Mouse (Mus musculus): Measurements from ENCODE around the gene Tll2. TPM values are rescaled to one million over a fixed set of nuclear protein-coding genes. Genes with fewer than 3 reads are reported as not detected.

Gene Tll2
- 0.99 and 1.2 TPM in 2 replicates for polyA plus RNA-seq (2014; fragmentation: Nextera tagmentation; extraction: Ambion mirVana)

DNA sequence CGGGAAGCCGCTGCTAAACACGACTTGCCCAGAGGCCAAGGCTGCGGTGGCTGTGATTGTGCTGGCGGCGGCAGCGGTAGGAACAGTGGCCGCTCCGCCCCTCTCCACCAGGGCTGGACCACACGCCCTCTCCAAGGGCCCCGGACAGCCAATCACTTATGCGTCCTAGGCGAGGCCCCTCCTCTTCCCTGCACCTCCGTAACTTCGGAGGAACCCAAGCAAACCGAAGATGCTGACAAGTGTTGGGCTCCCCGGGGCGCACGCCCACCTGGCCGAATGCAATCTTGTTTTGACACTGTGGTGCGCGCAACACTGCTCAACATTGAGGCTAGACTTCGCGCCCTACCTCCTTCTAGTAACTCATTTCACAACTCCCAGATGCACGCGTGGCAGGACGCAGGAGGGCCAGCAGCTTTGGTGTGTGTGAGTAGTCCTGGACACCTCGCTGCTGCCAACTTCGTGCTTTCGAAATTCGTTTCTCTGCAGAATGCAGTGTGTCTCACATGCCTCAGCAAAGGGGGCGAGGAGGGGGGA is at the start of gene Tll2:
Tll2 (minus strand) TSS at position 25 of the 534 bp plus-strand sequence.
- Histone ChIP-seq H3K4me2 (ENCODE audit: low read depth) (peak within 1 kb of the TSS; percentile 93), H3K27me3 (ENCODE audit: control insufficient read depth, insufficient read depth, low read length) (peaks cover 11% of the 10 kb centered on the region), H3K27ac (ENCODE audit: low read depth, low read length) (no peak within 1 kb of the TSS), H3K9ac (ENCODE audit: low read length) (peak within 1 kb of the TSS; percentile 41; the same call in 1 of the 2 replicates), H3K36me3 (ENCODE audit: control insufficient read depth, insufficient read depth, low read length) (no peaks in the 10 kb centered on the region), H3K4me3 (ENCODE audit: low read depth, low read length) (peak within 1 kb of the TSS; percentile 40), H3K4me1 (ENCODE audit: control insufficient read depth, insufficient read depth, low read length) (peaks cover 5% of the 10 kb centered on the region; the same call in 1 of the 2 replicates), H3K9me3 (ENCODE audit: control insufficient read depth, low read length) (no peaks in the 10 kb centered on the region)
- under 1% methylated on average over 32 of the region's 32 CpGs for WGBS
- peak; percentile 96 for ATAC-seq (ENCODE audit: insufficient read depth, low FRiP score, low TSS enrichment)
- peak; percentile 80 for DNase-seq (ENCODE audit: low spot score)

DNA sequence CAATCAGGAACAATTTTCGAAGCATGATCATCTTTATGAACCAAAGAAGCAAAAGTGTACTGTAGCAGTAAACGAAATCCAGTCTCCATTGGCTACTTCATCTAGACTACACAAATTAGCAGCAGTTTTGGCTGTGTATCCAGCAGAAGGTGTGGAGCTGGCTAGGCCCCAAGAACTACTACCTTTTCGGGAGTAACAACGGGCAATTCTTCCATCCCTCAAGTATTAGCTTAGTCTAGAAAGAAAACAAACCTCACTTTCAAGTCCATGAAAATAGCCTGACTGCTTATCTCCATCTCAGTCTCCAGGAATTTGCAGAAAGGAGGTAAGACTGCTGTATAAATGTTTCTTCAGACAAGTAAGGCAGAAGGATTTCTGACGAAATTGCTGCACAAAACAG is 47.9 kb upstream of the Tll2 start:
- no peaks in the 10 kb centered on the region for H3K27me3 ChIP-seq (ENCODE audit: control insufficient read depth, insufficient read depth, low read length)
- DNase-seq (ENCODE audit: low spot score) (no peak), ATAC-seq (ENCODE audit: insufficient read depth, low FRiP score, low TSS enrichment) (no peak)
- WGBS = 86% methylated on average over 5 of the region's 5 CpGs
- H3K27ac ChIP-seq (ENCODE audit: low read depth, low read length) = no peak overlapping the region
- H3K36me3 ChIP-seq (ENCODE audit: control insufficient read depth, insufficient read depth, low read length) = no peaks in the 10 kb centered on the region
- H3K4me3 ChIP-seq (ENCODE audit: low read depth, low read length) = no peak overlapping the region
- H3K4me1 ChIP-seq (ENCODE audit: control insufficient read depth, insufficient read depth, low read length) = no peaks in the 10 kb centered on the region
- H3K9ac ChIP-seq (ENCODE audit: low read length) = no peak overlapping the region
- H3K4me2 ChIP-seq (ENCODE audit: low read depth) = no peak overlapping the region
- H3K9me3 ChIP-seq (ENCODE audit: control insufficient read depth, low read length) = no peaks in the 10 kb centered on the region

DNA sequence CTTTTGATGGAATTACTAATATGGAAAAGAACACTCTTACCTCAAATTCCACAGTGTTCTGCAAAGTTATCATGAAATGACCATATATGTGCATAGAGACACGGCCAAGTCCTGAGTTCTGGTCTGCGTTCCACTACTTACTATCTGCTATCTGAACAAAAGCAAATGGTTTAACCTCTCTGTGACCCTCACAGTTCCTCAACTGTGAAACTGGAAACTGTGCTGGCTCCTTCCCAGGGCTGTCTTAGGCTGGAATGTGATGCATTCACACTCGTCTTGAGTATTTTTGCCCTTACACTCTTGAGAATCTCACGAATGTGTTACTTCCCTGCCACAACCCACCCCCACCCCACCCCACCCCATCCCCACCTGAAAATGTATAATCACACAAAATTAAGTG is 42.3 kb upstream of the Tll2 start:
- Histone ChIP-seq H3K4me3 (ENCODE audit: low read depth, low read length) (no peak overlapping the region), H3K9me3 (ENCODE audit: control insufficient read depth, low read length) (no peaks in the 10 kb centered on the region), H3K4me2 (ENCODE audit: low read depth) (no peak overlapping the region), H3K27me3 (ENCODE audit: control insufficient read depth, insufficient read depth, low read length) (no peaks in the 10 kb centered on the region), H3K27ac (ENCODE audit: low read depth, low read length) (no peak overlapping the region), H3K9ac (ENCODE audit: low read length) (no peak overlapping the region), H3K4me1 (ENCODE audit: control insufficient read depth, insufficient read depth, low read length) (no peaks in the 10 kb centered on the region), H3K36me3 (ENCODE audit: control insufficient read depth, insufficient read depth, low read length) (peaks cover 5% of the 10 kb centered on the region)
- DNase-seq (ENCODE audit: low spot score) (no peak), ATAC-seq (ENCODE audit: insufficient read depth, low FRiP score, low TSS enrichment) (no peak)
- 84% methylated on average over 4 of the region's 4 CpGs for WGBS

DNA sequence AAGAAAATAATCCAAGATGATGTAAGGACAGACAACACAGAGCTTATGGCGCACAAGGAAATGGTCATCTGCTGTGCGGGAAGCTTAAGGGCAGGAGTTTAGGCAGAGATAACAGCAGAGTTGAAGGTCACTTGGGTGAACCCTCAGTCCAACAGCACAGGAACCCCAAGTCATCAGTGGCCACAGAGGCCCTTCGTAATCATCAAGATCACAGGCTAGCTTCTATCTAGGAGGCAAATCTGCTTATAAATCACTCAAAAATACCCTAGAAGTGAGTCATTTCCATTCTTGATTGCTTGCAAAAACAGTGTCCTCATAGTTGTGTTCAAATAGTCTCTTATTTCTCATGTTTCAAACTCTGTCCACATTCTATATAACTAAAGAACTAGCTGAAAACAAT is 41.6 kb upstream of the Tll2 start:
- Histone ChIP-seq H3K4me3 (ENCODE audit: low read depth, low read length) (no peak overlapping the region), H3K4me2 (ENCODE audit: low read depth) (no peak overlapping the region), H3K27me3 (ENCODE audit: control insufficient read depth, insufficient read depth, low read length) (no peaks in the 10 kb centered on the region), H3K9me3 (ENCODE audit: control insufficient read depth, low read length) (no peaks in the 10 kb centered on the region), H3K27ac (ENCODE audit: low read depth, low read length) (no peak overlapping the region), H3K4me1 (ENCODE audit: control insufficient read depth, insufficient read depth, low read length) (no peaks in the 10 kb centered on the region), H3K9ac (ENCODE audit: low read length) (no peak overlapping the region), H3K36me3 (ENCODE audit: control insufficient read depth, insufficient read depth, low read length) (peaks cover 5% of the 10 kb centered on the region)
- no peak for DNase-seq (ENCODE audit: low spot score)
- no peak for ATAC-seq (ENCODE audit: insufficient read depth, low FRiP score, low TSS enrichment)
- WGBS = 92% methylated on average over 3 of the region's 3 CpGs

DNA sequence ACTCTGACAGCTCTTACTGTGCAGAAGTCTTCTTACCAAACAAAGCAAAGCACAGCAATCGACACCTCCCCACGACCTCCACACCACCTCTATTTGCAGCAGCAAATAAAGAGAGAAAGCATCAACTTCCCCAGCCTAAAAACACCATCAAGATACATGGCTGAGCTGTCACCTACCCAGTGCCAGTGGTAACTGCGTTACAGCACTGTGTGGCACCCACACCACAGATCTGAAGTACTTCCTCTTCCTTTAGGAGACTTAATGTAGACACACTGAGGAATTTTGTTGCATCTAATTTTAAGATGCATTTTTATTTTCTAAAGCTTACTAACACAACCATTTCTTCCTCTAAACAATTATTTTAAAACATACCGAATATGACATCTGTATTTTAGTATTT is 39.6 kb upstream of the Tll2 start:
- DNase-seq (ENCODE audit: low spot score) (no peak), ATAC-seq (ENCODE audit: insufficient read depth, low FRiP score, low TSS enrichment) (no peak)
- Histone ChIP-seq H3K9ac (ENCODE audit: low read length) (no peak overlapping the region), H3K36me3 (ENCODE audit: control insufficient read depth, insufficient read depth, low read length) (peaks cover 11% of the 10 kb centered on the region), H3K4me2 (ENCODE audit: low read depth) (no peak overlapping the region), H3K27me3 (ENCODE audit: control insufficient read depth, insufficient read depth, low read length) (no peaks in the 10 kb centered on the region), H3K9me3 (ENCODE audit: control insufficient read depth, low read length) (no peaks in the 10 kb centered on the region), H3K4me3 (ENCODE audit: low read depth, low read length) (no peak overlapping the region), H3K27ac (ENCODE audit: low read depth, low read length) (no peak overlapping the region), H3K4me1 (ENCODE audit: control insufficient read depth, insufficient read depth, low read length) (no peaks in the 10 kb centered on the region)
- WGBS = 86% methylated on average over 4 of the region's 4 CpGs

DNA sequence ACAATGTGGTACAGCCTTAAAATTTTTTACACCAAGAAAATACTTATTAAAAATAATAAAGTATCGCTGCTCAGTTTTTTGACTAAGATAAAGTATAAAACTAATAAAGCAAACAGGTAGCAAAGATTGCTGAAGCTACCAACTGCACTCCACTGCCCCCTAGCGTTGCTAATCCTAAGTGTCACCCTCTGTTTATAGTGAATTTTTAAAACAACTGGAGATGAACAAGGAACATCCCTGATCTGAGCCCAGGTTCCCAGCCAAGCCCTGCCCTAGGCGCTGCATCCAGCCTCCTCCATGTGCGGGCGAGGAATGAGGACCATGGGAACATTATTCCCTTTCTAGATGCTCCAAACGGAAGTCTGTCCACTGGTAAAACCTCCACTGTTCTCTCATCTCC is 37.9 kb upstream of the Tll2 start:
- no peaks in the 10 kb centered on the region for H3K27me3 ChIP-seq (ENCODE audit: control insufficient read depth, insufficient read depth, low read length)
- no peak overlapping the region for H3K4me3 ChIP-seq (ENCODE audit: low read depth, low read length)
- H3K27ac ChIP-seq (ENCODE audit: low read depth, low read length) = no peak overlapping the region
- peaks cover 13% of the 10 kb centered on the region for H3K36me3 ChIP-seq (ENCODE audit: control insufficient read depth, insufficient read depth, low read length)
- H3K9me3 ChIP-seq (ENCODE audit: control insufficient read depth, low read length) = no peaks in the 10 kb centered on the region
- ATAC-seq (ENCODE audit: insufficient read depth, low FRiP score, low TSS enrichment) (no peak), DNase-seq (ENCODE audit: low spot score) (peak; percentile 38)
- H3K4me2 ChIP-seq (ENCODE audit: low read depth) = no peak overlapping the region
- 70% methylated on average over 6 of the region's 6 CpGs for WGBS
- H3K9ac ChIP-seq (ENCODE audit: low read length) = no peak overlapping the region
- H3K4me1 ChIP-seq (ENCODE audit: control insufficient read depth, insufficient read depth, low read length) = no peaks in the 10 kb centered on the region

DNA sequence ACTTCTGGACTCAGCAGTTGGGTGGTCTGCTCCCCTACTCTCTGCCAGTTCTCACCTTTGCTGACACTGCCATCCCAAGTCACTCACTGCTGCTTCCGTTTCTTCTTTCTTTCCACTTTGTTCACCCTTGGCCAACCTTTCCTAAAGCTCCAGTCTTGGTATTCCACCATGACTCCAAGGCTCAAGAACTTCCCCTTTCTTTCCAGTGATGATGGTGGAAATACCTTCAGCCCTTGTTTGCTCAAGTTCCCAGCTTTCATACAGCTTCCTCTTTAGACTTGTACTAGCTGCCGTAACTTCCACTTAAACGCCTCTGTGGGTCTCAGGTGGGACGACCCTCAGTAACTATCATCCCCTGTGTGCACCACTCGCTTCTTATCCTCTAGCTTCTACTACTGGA is 35.4 kb upstream of the Tll2 start:
- Histone ChIP-seq H3K4me2 (ENCODE audit: low read depth) (no peak overlapping the region), H3K36me3 (ENCODE audit: control insufficient read depth, insufficient read depth, low read length) (peaks cover 14% of the 10 kb centered on the region), H3K27ac (ENCODE audit: low read depth, low read length) (no peak overlapping the region), H3K4me1 (ENCODE audit: control insufficient read depth, insufficient read depth, low read length) (no peaks in the 10 kb centered on the region), H3K9ac (ENCODE audit: low read length) (no peak overlapping the region), H3K27me3 (ENCODE audit: control insufficient read depth, insufficient read depth, low read length) (no peaks in the 10 kb centered on the region), H3K4me3 (ENCODE audit: low read depth, low read length) (no peak overlapping the region), H3K9me3 (ENCODE audit: control insufficient read depth, low read length) (no peaks in the 10 kb centered on the region)
- 95% methylated on average over 5 of the region's 5 CpGs for WGBS
- DNase-seq (ENCODE audit: low spot score) (no peak), ATAC-seq (ENCODE audit: insufficient read depth, low FRiP score, low TSS enrichment) (no peak)

DNA sequence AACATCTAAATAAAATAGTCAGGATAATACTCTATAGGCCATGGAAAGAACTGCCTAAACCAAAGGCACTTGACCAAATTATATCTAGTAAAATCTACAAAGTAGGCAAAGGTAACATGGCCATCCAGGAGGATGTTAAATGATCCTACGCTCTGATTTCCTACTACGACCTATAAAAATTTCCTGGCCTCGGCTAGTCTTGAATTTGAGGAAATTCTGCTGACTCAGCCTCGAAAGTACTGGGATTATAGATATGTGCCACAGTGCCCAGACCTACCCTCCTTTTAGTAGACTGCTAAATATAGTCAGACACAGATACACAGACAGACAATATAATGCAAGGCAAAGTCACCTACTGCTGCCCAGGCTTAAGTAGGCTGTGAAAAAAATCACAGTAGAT is 27.1 kb upstream of the Tll2 start:
- no peak overlapping the region for H3K27ac ChIP-seq (ENCODE audit: low read depth, low read length)

DNA sequence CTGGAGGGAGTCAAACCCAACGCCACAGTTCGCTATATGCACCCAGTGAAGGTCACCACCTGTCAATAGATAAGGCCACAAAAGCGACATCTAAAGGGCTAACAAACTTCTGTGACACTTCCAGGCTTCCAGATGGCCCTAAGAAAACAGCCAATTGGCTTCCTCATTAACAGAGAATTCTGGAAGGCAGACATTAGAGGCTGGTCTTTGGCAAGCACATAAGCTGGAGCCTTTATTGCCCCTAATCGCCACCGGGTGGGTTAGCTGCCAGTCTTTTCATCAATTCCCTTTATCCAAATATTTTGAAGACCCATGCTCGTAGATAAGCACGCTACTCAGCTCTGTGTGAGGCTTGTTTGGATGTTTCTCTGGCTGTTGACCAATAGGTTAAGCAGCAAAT is 1.7 kb upstream of the Tll2 start:
- Histone ChIP-seq H3K9me3 (ENCODE audit: control insufficient read depth, low read length) (no peaks in the 10 kb centered on the region), H3K27ac (ENCODE audit: low read depth, low read length) (no peak overlapping the region), H3K4me2 (ENCODE audit: low read depth) (no peak overlapping the region), H3K36me3 (ENCODE audit: control insufficient read depth, insufficient read depth, low read length) (no peaks in the 10 kb centered on the region), H3K27me3 (ENCODE audit: control insufficient read depth, insufficient read depth, low read length) (peaks cover 11% of the 10 kb centered on the region), H3K4me1 (ENCODE audit: control insufficient read depth, insufficient read depth, low read length) (peaks cover 5% of the 10 kb centered on the region; the same call in 1 of the 2 replicates), H3K4me3 (ENCODE audit: low read depth, low read length) (no peak overlapping the region), H3K9ac (ENCODE audit: low read length) (no peak overlapping the region)
- no peak for DNase-seq (ENCODE audit: low spot score)
- WGBS = 41% methylated on average over 7 of the region's 7 CpGs
- ATAC-seq (ENCODE audit: insufficient read depth, low FRiP score, low TSS enrichment) = no peak

More for the DNA sequence above, 27.1 kb upstream of the Tll2 start:
- Histone ChIP-seq H3K4me1 (ENCODE audit: control insufficient read depth, insufficient read depth, low read length) (no peaks in the 10 kb centered on the region), H3K9ac (ENCODE audit: low read length) (no peak overlapping the region), H3K4me2 (ENCODE audit: low read depth) (no peak overlapping the region), H3K9me3 (ENCODE audit: control insufficient read depth, low read length) (no peaks in the 10 kb centered on the region), H3K4me3 (ENCODE audit: low read depth, low read length) (no peak overlapping the region), H3K36me3 (ENCODE audit: control insufficient read depth, insufficient read depth, low read length) (peaks cover 10% of the 10 kb centered on the region), H3K27me3 (ENCODE audit: control insufficient read depth, insufficient read depth, low read length) (no peaks in the 10 kb centered on the region)
- no peak for ATAC-seq (ENCODE audit: insufficient read depth, low FRiP score, low TSS enrichment)
- 94% methylated on average over 4 of the region's 4 CpGs for WGBS
- no peak for DNase-seq (ENCODE audit: low spot score)

All from neural tube, embryonic 11.5 days (tissue).